In the genomic region with DNA sequence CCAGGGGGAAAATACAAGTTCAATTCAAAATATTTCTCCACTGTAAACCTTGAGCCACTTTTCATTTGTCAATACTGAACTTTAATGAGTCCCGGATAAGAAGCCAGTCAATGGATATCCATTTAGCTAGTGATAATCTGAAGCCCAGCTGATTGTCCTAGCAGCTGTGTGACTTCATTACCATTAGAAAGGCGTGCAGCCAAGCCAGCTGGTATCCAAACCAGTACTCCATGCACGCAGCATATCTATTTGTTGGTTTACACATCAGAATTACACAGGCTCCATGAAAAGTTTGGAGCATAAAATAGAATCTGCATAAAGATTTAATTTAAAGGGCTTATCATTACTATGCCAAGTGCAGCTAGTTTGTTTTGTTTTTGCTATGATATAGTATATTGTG, we compare ENCODE assay signal across 15 mouse cellular contexts.
DNase-seq lines count a peak whose midpoint lies in the region; ATAC-seq and TF ChIP-seq lines count a peak whose summit lies in the region.
"Had no signal": no experiment of that assay in that cellular context is flagged by ENCODE, and none has a peak within 500 bp of the region (broad histone marks: within the 10 kb centered on the region; RNA-seq: fewer than 3 reads in every experiment).

No protein-coding gene starts in this region.

- no peak for TF ChIP-seq POLR2A in thymus, adult 2 months (IDR thresholded peaks at IDR 0.05; ENCODE audit: control insufficient read depth, extremely low read depth, insufficient read depth, low read length, poor library complexity)

- H3K4me2 ChIP-seq in embryonic facial prominence, embryonic 14.5 days (ENCODE audit: low read depth, low read length), result no peak overlapping the region
- H3K4me2 ChIP-seq in hindbrain, embryonic 13.5 days, result no peak overlapping the region
- no peak overlapping the region for H3K4me2 ChIP-seq in midbrain, embryonic 16.5 days (ENCODE audit: low read length)
- H3K4me2 ChIP-seq: liver, embryonic 15.5 days had no signal

- no peaks in the 10 kb centered on the region for H3K27me3 ChIP-seq in embryonic facial prominence, embryonic 14.5 days (replicated peaks; ENCODE audit: control insufficient read depth, insufficient read depth, low read length)
- no peaks in the 10 kb centered on the region for H3K27me3 ChIP-seq in embryonic facial prominence, embryonic 10.5 days (replicated peaks; ENCODE audit: low read depth, poor library complexity, severe bottlenecking)
- H3K27me3 ChIP-seq in hindbrain, embryonic 13.5 days, result no peaks in the 10 kb centered on the region
- no peaks in the 10 kb centered on the region for H3K27me3 ChIP-seq in midbrain, embryonic 16.5 days (ENCODE audit: control insufficient read depth, insufficient read depth, low read depth, low read length)
- H3K27me3 ChIP-seq in thymus, adult 2 months (ENCODE audit: control insufficient read depth, insufficient read depth, low read length), result no peaks in the 10 kb centered on the region
- H3K27me3 ChIP-seq: liver, embryonic 15.5 days had no signal

- no peaks in the 10 kb centered on the region for H3K36me3 ChIP-seq in embryonic facial prominence, embryonic 14.5 days (ENCODE audit: control insufficient read depth, insufficient read depth, low read length)
- H3K36me3 ChIP-seq in embryonic facial prominence, embryonic 10.5 days (replicated peaks), result no peaks in the 10 kb centered on the region
- no peaks in the 10 kb centered on the region for H3K36me3 ChIP-seq in hindbrain, embryonic 13.5 days
- no peaks in the 10 kb centered on the region for H3K36me3 ChIP-seq in midbrain, embryonic 16.5 days (ENCODE audit: control insufficient read depth, insufficient read depth, low read length)
- no peaks in the 10 kb centered on the region for H3K36me3 ChIP-seq in thymus, adult 2 months (ENCODE audit: control insufficient read depth, insufficient read depth, low read length)
- H3K36me3 ChIP-seq: liver, embryonic 15.5 days had no signal

- WGBS in embryonic facial prominence, embryonic 14.5 days, result 69% methylated on average over 3 of the region's 3 CpGs
- WGBS in embryonic facial prominence, embryonic 10.5 days, result 68% methylated on average over 3 of the region's 3 CpGs
- 13% methylated on average over 3 of the region's 3 CpGs for WGBS in hindbrain, embryonic 13.5 days
- 11% methylated on average over 3 of the region's 3 CpGs for WGBS in midbrain, embryonic 16.5 days
- WGBS in thymus, adult 2 months, result 91% methylated on average over 3 of the region's 3 CpGs

- no peaks in the 10 kb centered on the region for H3K9me3 ChIP-seq in embryonic facial prominence, embryonic 14.5 days (ENCODE audit: control insufficient read depth, low read length)
- no peaks in the 10 kb centered on the region for H3K9me3 ChIP-seq in embryonic facial prominence, embryonic 10.5 days
- no peaks in the 10 kb centered on the region for H3K9me3 ChIP-seq in hindbrain, embryonic 13.5 days
- no peaks in the 10 kb centered on the region for H3K9me3 ChIP-seq in midbrain, embryonic 16.5 days (replicated peaks; ENCODE audit: control insufficient read depth, low read length, poor library complexity, severe bottlenecking)
- H3K9me3 ChIP-seq: liver, embryonic 15.5 days had no signal

- no peak for TF ChIP-seq CTCF in thymus, adult 2 months (IDR thresholded peaks at IDR 0.05; ENCODE audit: borderline replicate concordance, control insufficient read depth, extremely low read depth, insufficient read depth, low read length, poor library complexity)

- no peak for ATAC-seq in embryonic facial prominence, embryonic 14.5 days (ENCODE audit: low read depth)
- ATAC-seq in hindbrain, embryonic 13.5 days (ENCODE audit: low FRiP score), result 0 out of 2 replicates have a peak, but pooled peaks have one; percentile 68
- peak; percentile 73 for ATAC-seq in midbrain, embryonic 16.5 days
- ATAC-seq: inflammation-experienced regulatory T-cells, adult 6 months had no signal

- peak; percentile 2 for DNase-seq in embryonic facial prominence, embryonic 14.5 days (ENCODE audit: low spot score)
- DNase-seq in embryonic facial prominence, embryonic 10.5 days (ENCODE audit: low spot score), result no peak
- peak; percentile 10 for DNase-seq in brain, embryonic 18.5 days (ENCODE audit: low read depth, low spot score)
- DNase-seq in adrenal gland, postnatal 36 days, result no peak
- no peak for DNase-seq in thymus, adult 2 months
- DNase-seq in thymus, postnatal 10 days (ENCODE audit: low spot score in 2 of 2), result no peak
- DNase-seq: adrenal gland, postnatal 10 days; cerebellum, adult 18-20 months; spleen, adult 18-20 months had no signal

- H3K4me1 ChIP-seq in embryonic facial prominence, embryonic 14.5 days (ENCODE audit: control insufficient read depth, insufficient read depth, low read length), result no peaks in the 10 kb centered on the region
- H3K4me1 ChIP-seq in embryonic facial prominence, embryonic 10.5 days, result no peaks in the 10 kb centered on the region
- peaks cover 3% of the 10 kb centered on the region for H3K4me1 ChIP-seq in hindbrain, embryonic 13.5 days (replicated peaks)
- no peaks in the 10 kb centered on the region; the same call in 1 of the 2 replicates for H3K4me1 ChIP-seq in midbrain, embryonic 16.5 days (ENCODE audit: control insufficient read depth, insufficient read depth, low read length)
- no peaks in the 10 kb centered on the region for H3K4me1 ChIP-seq in thymus, adult 2 months (replicated peaks; ENCODE audit: control insufficient read depth, insufficient read depth, low read length)
- H3K4me1 ChIP-seq: liver, embryonic 15.5 days had no signal

- no peak overlapping the region for H3K4me3 ChIP-seq in embryonic facial prominence, embryonic 14.5 days (ENCODE audit: low read depth, low read length)
- no peak overlapping the region for H3K4me3 ChIP-seq in embryonic facial prominence, embryonic 10.5 days
- no peak overlapping the region for H3K4me3 ChIP-seq in hindbrain, embryonic 13.5 days
- no peak overlapping the region for H3K4me3 ChIP-seq in midbrain, embryonic 16.5 days (ENCODE audit: low read depth, low read length)
- H3K4me3 ChIP-seq in thymus, adult 2 months (ENCODE audit: control insufficient read depth, insufficient read depth, low read length), result no peak overlapping the region
- H3K4me3 ChIP-seq: liver, embryonic 15.5 days had no signal

- H3K9ac ChIP-seq in embryonic facial prominence, embryonic 14.5 days (ENCODE audit: low read depth, low read length), result no peak overlapping the region
- no peak overlapping the region for H3K9ac ChIP-seq in hindbrain, embryonic 13.5 days
- no peak overlapping the region for H3K9ac ChIP-seq in midbrain, embryonic 16.5 days (ENCODE audit: low read depth, low read length)
- H3K9ac ChIP-seq: liver, embryonic 15.5 days had no signal

- no peak overlapping the region for H3K27ac ChIP-seq in embryonic facial prominence, embryonic 14.5 days (replicated peaks; ENCODE audit: low read depth, low read length)
- H3K27ac ChIP-seq in embryonic facial prominence, embryonic 10.5 days (replicated peaks), result no peak overlapping the region
- H3K27ac ChIP-seq in hindbrain, embryonic 13.5 days, result no peak overlapping the region
- H3K27ac ChIP-seq in midbrain, embryonic 16.5 days (ENCODE audit: low read length), result no peak overlapping the region
- H3K27ac ChIP-seq in thymus, adult 2 months (ENCODE audit: control insufficient read depth, insufficient read depth, low read length), result no peak overlapping the region
- H3K27ac ChIP-seq: kidney, postnatal 0 days; liver, embryonic 15.5 days; stomach, postnatal 0 days had no signal

Comparison
In these comparisons a context has a peak if more than half of its experiments do, and no peak if none do; other contexts are left out.
1. DNase-seq: peak in embryonic facial prominence, embryonic 14.5 days (single experiment) and brain, embryonic 18.5 days (single experiment); none in embryonic facial prominence, embryonic 10.5 days (single experiment), adrenal gland, postnatal 36 days (0 of 2), thymus, adult 2 months (single experiment) and thymus, postnatal 10 days (0 of 2).